Mouse (Mus musculus): ENCODE measurements around the gene Pheta1.
A peak's percentile ranks its signal among the peaks of the same experiment; 100 is the strongest.

Pheta1 gene

GRCm38 (mm10) chr5:121827876-121828275 lies 20.9 kb upstream of the Pheta1 start:
- DNase-seq, result no peak

GRCm38 (mm10) chr5:121828491-121829432 lies 20.0 kb upstream of the Pheta1 start:
- peak; percentile 93 for DNase-seq

GRCm38 (mm10) chr5:121831002-121831601 lies 17.7 kb upstream of the Pheta1 start:
- DNase-seq, result peak; percentile 91

DNA sequence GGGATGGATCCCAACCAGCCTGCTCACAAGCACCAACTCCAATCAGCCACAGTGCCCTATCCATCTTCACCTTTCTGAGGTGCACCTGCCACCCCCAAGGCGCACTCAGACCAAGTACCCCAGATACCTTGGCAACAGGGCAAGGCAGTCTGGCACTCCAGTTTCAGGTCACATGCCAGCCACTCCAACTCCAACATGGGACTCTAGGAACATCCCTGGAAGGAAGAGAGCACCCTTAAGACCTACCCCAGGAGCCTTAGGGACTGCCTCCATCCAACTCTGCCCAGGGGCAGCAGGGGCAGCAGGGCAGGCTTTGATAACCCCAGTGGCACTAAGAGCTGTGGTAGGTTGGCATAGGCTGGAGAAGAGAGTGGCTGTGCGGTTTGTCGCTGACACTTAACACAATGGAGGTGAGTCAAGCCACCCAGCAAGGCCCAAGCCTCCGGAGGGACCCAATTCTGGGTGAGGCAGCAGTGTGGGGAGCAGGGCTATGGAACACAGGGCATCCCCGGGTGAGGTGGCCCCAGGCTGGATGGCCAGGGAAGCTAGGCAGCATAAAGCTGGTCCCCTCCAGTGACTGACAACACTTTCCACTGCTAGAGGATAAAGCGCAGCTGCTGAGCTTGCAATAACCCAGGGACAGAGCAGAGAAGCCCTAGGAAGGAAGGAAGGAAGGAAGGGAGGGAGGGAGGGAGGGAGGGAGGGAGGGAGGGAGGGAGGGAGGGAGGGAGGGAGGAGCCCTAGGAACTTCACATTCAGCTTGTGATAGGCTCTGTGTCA lies 16.2 kb upstream of the Pheta1 start:
- DNase-seq, result peak; percentile 97

GRCm38 (mm10) chr5:121833159-121833558 lies 15.6 kb upstream of the Pheta1 start:
- peak; percentile 96 for DNase-seq

- DNase-seq, result peak; percentile 99
These were observed 15.1 kb upstream of the Pheta1 start for GRCm38 (mm10) chr5:121833572-121834240.

- DNase-seq, result no peak
These were observed 14.6 kb upstream of the Pheta1 start for GRCm38 (mm10) chr5:121834241-121834606.

GRCm38 (mm10) chr5:121834991-121835747 lies 13.6 kb upstream of the Pheta1 start:
- DNase-seq, result peak; percentile 95

DNA sequence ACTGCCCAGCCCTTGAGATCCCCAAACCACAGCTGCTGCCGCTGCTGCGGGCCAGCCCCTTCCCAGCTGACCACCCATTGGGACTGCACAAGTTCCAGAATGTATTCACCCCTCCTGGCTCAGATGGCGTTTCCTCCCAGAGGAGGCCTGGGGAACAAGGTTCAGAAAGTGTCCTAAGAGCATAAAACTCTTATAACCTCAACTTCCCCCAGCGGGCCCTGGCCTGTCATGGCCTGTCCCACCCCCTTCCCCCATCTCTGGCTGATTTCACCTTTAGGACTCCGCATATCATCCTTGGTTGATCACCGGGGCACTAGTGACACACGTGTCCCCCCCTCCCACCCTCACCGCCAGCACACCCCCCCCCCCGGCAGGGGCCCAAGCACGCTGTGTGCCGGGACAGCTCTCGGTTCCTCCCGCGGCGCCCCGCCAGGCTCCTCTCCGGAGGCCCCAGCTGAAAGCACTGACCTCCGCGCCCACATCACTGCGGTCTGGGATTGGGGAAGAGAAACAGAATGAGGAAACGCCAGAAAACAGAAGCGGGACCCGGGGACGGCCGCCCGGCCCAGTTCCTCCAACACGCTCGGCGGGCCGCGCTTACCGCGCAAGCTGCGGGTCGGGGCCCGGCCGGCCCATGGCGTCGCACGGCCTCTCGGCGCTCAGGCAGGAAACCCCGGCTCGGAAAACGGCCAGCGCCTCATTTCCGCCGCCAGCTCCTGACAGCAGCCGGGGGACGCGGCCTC lies 12.7 kb upstream of the Pheta1 start:
- peak; percentile 97 for DNase-seq

DNA sequence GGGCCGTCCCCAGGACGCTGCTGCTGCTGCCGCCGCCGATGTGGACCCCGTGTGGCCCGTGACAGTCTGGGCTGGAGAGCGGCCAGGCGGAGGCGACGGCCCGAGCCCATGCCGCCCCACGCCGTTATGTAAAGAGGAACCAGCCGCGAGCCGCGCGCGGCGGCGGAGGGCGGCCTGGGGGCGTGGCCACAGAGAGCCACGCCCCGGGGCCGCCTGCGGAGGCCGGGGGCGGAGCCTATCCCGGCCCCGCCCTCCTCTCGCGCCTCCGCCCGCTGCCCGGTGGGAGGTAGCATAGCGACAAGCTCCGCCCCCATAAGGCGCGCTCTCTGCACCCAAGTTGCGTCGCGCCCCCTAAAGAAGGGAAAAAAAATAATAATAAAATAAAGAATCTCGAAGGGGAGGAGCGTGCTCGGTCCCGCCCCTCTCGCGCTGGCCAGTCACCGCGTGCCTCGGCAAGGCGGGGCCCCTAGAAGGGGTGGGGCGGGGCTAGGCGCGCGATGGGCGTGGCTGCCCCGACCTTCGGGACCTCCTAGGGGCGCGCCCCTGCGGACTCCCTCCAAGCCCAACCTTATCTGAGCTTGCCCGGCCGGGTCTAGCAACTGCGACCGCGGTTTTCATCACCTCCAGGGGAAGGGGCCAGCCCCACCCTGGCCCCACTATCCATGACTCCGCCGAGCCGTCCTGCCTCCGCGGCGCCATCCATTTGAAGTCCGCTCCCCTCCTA lies 11.9 kb upstream of the Pheta1 start:
- DNase-seq, result peak; percentile 100

- peak; percentile 99 for DNase-seq
These were observed 11.1 kb upstream of the Pheta1 start, which contains the start of gene Sh2b3 for GRCm38 (mm10) chr5:121837441-121838340. Gene Sh2b3, minus strand, starts transcription at chr5:121837646.

GRCm38 (mm10) chr5:121838341-121839127 lies 10.2 kb upstream of the Pheta1 start:
- peak; percentile 99 for DNase-seq

- DNase-seq, result no peak
These were observed 9.7 kb upstream of the Pheta1 start for GRCm38 (mm10) chr5:121839128-121839473.

- no peak for DNase-seq
These were observed 7.3 kb upstream of the Pheta1 start for GRCm38 (mm10) chr5:121841516-121841915.

- peak; percentile 97 for DNase-seq
These were observed 6.8 kb upstream of the Pheta1 start for GRCm38 (mm10) chr5:121841973-121842372.

DNA sequence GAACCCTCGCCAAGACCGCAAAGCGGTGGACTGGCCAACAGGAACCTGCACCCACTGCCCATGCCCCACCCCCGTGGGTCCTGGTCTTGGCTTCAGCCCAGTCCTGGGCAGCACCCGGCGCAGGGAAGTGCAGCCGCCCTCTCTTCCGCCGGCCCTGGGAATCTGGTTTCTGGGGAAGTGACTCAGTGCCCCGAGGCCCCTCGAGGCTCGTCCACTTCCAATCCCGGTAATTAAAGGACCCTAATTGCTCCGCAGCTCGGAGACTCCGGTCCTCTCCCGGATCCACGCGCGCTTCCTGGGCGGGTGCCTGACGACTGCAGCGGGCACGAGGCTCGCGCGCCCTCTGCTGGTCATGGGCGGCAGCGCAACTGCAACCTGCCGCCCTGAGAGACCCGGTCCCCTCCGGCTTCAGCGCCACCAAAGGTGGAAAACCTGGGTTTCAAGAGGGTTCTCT lies 6.1 kb upstream of the Pheta1 start:
- peak; percentile 99 for DNase-seq

- DNase-seq, result no peak
These were observed 5.5 kb upstream of the Pheta1 start for GRCm38 (mm10) chr5:121843138-121843905.

DNA sequence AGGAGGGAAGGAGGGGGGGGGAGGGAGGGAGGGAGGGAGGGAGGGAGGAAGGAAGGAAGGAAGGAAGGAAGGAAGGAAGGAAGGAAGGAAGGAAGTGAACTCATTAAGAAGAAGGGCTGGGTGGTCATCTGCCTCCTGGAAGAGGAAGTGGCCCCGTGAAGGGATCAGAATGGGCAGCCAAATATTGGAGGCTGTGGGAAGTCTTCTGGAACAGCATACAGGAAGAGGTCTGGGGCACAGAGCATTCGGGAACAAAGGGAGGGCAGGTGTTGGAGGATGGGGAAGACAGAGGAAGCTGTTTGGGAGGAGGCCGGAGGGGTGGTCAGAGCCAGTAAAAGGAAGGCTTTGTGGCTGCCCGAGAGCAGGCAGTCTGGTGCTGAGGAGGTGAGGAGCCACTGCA lies 3.4 kb upstream of the Pheta1 start:
- DNase-seq, result peak; percentile 97

Measured in heart, adult 11 months (tissue).